Mouse (Mus musculus) testis, postnatal 10 days (tissue): ENCODE measurements around the gene Kif21a.

Source experiments
- DNase-seq: peaks from one replicate; pipeline ENCODE4 v3.0.0; 2021; ENCODE audit warnings: low spot score

Gene Kif21a

DNA sequence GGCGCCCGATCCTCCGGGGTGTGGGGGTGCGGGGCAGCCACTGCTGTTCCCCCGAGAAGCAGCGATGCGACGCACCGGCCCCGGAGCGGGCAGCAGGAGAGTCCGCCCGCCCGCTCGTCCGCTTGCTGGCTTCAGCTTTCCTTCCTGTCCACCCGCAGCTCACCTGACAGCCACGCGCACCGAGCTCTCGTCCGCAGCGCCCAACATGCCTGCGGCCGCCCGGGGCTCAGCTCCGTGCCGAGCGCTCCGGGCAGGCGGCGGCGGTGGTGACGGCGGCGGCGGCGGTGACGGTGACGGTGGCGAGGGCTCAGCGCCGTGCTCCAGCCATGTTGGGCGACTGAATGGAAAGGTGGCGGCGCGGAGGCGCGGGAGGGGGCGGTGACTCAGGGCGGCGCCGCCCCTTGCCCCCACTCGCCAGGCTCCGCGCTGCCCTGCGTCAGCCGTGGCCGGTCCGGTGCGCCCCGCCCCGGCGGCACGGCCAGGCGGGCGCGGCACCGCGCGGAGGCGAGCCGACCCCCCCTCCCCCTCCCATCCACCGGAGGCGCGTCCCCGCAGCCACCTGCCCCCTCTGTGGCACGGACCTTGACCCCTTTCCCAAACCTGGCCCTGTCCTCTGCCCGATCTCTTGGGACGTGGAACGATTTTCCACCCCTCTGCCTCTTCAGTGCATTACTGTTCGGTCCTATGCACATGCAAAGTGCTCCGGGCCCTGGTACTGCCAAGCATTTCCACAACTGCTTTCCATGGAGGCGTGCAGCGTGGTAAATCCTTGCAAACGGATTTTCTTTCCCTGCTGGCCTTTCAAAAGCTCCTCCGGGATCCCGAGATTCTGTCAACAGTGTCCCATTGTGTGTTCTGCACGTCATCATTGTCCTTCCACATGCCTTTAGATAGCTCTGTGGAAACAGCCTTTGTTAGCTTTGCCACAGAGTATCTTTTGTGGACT lies at the start of gene Kif21a:
Kif21a (minus strand) TSS at position 453 of the 946 bp plus-strand sequence.
- peak; percentile 83 for DNase-seq

DNA sequence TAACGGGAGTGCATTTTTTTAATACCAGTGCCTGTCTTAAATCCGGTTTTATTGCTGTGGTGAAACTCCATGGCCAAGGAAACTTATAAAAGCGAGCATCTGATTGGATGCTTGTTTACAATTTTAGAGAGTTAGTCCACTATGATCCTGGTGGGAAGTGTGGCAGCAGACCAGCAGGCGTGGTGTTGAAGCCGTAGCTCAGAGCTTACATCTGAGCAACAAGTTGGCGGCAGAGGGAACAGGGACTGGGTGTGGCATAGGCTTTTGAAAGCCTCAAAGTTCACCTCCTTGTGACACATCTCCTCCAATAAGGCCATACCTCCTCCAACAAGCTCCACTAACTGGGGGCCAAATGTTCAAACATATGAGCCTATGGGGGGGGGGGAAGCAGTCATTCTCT lies 46.9 kb upstream of the Kif21a start:
- DNase-seq: no peak

DNA sequence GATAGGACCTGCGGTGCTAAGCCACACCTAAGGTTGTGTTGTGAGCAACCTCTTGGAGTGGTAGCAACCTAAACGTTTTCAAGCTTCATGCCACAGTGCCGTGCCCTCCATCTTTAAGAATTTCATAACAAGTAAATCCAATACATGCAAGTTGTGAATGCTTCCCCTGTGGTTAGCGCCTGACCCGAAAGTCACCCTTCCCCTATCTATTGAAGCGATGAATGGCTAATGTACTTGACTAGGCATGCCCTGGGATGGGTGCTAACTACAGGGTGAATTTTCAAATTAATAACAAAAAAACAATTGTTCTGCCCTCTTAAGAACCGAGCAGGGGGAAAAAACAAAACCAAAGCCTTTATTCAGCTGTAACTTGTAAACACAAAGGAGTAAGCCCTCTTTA lies 39.7 kb upstream of the Kif21a start:
- DNase-seq: no peak

DNA sequence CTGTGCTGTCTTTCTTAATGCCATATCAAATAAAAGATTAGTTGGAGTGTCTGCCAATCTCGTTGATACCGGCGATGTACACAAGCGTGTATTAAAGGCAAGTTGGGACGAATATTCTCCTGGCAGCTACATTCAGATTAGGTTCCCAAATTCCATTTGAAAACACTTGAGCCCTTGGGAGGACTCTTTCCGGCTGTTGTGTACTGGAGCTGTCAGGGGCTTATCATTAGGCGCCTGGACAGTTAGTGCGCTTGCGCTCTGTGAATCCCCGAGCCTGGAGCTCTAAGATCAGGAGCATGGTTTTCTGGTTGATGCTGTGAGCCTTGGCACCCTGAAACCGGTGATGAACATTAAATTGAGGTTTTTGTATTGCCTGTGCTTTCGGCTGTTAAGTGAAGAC lies 38.3 kb upstream of the Kif21a start:
- DNase-seq: no peak

DNA sequence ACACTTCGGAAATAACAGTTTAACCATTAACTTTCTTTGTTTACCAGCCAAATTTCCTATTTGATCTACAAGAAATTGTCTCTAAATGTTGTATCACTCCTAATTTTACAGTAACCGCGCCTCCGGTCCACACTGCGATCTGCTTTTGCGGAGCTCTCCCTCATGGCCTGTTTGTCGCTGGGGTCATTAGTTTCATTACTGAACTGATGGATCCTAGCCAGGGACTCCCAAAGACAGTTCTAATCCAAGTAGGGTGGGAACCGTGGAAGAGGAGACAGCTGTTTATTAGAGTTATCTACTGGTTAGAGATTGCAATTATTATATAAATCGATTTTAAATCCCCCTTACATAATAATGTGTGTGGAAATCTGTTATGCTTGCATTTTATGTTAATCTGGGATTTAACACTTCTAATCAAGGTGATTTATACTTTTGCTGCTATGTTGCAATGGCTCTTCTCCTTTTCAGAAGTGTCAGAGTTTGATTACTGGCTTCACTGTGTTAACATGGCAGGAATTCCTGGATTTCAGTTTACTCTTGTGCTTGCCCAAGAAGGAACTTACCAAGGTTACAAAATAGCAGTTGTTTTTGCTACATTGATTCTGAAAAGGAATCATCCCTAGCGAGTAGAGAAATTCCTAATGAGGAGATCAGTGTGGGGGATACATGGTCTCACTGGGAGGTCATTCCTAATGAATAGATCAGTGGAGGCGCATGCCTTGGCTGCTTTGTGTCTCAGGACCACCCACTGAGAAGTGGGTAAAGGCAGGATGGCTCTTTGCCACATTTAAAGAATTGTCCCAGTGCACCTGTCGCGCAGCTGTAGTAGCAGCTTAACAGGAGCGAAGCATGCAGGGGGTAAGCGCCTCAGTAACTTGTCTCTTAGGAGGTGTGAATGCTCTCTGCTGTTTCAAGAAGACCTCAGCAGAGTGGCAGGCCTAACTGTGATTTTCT lies 28.0 kb upstream of the Kif21a start:
- no peak for DNase-seq

DNA sequence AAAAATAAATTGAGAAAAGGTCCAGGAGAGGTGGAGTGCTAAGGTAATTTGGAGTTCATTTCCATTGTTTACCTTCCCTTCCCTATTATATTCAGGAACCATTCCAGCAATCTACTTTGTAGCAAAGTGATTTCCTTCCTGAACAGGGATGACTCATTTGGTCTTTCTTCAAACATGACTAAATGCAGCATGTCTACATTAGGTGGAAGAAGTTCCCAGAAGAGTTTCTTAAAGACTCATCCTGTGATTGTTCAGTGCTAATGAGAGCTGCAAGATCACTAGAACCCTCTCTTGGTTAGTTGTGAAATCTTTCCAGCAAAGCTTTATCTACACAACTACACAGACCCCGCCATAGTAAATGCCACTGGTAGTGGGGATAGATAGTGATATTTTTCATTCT lies 22.7 kb upstream of the Kif21a start:
- DNase-seq: no peak

DNA sequence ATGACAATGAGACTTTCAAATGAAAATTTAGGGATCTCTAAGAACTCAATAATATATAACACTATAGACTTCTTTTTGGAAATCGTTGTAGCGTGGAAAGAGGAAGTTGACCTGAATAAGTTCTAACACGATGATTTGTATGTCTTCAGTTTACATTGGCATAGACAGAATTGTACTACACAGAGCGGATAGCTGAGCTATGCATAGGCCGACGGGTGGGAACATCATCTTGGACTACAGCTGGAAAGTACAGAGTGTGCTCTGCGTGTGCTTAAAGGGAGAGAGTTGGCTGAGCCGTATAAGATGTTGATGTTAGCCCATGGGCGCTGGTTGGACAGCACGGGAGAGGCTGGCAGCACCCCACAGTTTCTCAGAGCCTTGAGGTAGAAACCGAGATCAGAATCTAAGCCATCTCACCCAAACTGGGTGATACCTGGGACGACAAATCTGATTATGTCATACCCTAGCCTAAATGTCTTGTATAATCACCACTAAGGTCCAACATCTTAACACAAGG lies 14.6 kb upstream of the Kif21a start:
- no peak for DNase-seq

DNA sequence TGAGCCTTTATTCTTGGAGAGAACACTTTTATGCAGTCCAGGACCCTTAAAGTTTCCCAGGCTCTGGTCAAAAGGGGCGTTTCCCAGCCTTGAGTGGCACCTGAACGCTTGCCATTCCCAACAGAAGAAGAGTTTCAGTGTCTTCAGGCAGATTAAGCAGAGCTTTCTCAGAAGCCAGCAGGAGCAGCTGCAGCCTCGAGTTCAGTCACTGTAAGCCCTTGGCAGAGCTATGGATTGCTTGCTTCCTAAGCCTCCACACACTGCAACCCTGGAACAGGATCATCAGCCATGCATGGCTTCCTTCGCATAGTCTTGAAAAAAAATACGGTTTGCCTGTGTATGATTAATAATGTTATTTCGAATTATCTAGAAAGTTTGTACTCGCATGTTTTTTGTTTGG lies 14.1 kb upstream of the Kif21a start:
- no peak for DNase-seq

DNA sequence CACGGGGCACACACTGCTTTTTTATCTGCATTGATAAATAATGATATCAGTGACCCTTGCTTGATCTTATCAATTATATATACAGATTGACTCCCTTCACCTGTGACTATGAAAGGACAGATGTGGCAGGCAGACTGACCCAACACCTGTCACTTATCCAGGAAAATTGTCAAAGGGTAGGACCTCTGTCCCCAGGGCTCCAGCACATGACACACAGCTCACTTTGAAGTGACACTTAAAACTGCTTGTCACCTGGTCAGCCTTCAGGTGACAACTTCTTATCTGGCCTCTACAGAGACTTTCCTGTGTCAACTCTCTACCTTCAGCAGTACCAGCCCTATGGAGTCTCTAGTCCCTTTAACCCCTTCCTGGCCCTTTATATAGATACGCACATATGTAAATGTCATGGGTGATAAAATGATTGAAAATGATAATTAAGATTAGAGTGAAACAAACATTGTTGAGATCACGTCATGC lies 7.2 kb upstream of the Kif21a start:
- no peak for DNase-seq

DNA sequence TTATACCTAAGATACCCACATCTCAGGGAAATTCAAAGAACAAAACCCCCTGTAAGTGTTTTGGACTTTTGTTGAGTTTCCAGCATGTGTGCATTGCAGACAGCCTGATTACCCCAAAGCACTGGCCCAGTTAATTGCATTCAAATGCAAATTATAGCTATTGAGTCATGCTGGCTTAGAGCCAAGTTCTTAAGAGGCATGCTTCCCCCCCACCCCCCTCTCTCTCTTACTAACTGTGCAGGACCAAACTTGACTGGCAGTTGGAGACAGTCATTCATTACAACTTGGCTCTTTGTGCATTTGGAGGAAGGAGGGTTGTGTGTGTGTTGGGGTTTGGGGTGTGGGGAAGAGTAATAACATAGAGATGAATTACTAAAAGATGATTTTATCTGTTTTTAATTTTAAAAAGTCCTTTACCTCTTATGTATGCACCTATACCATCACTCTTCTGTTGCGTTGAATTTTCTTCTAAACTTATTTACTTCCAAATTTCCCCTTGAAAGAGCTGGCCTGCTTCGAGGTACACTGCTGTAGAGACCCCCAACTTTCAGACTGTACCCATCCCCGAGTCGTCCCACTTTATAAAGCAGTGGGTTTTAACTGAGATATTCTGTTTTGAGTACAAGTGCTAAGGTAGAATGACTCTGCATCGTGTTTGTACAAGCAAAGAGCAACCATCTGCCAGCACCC lies 6.6 kb upstream of the Kif21a start:
- DNase-seq: no peak

DNA sequence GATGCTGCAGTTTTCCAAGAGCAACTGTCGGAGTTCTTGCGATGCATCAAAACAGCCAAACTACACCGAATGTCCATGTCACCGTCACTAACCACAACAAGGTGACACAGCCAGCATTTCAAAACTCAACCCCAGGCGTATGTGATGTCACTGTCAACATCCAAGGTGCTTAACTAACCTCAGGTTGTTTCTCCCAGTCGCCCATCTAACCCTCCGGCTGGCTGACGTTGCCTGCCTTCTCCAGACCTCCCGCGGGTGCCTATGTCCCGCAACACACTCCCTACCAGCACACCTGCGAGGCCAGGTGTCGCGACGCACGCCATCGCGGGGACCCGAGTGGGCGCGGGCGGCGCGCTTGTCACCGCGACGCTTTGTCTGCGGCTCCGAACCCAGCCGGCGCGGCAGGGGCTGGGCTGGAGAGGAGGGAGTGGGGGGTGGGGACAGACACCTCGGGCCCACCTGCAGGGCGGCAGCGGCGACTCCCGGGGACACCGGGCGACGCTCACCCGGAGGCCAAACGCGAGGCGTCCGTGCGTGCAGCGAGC lies 725 bp downstream of the Kif21a start:
- DNase-seq: no peak

DNA sequence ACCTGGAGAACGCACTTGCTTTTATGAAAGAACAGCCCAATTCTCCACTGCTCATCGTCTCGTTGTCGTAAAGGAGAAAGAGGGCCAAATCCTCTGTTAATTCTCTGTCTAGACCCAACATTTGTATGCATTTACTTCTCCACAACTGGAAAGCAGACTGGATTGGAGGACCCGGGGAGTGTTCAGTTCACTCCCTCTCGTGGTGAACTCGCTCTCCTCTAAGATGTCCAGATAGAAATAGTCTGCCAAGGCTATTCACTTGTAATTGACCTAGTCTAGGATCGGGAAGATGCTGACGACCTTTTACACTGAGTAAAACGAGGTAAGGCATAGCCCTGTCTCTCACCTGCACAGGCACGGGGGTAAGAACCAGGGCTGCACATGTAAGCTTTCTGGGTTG lies 2.1 kb downstream of the Kif21a start:
- DNase-seq: no peak

DNA sequence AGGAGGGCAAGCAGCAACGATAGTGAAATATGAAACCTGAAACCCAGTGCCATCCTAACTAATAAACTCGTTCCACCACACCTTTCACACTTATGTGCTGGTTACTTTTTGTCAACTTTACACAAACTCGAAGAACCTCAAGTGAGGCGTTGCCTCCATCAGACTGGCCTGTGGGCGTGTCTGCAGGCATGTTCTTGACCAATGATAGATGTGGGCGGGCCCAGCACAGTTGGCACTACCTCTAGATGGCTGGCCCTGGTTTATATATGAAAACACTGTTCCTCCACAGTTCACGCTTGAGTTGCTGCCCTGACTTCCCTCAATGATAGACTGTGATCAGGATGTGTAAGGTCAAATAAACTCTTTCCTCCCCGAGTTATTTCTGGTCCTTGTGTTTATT lies 3.2 kb downstream of the Kif21a start:
- DNase-seq: no peak

DNA sequence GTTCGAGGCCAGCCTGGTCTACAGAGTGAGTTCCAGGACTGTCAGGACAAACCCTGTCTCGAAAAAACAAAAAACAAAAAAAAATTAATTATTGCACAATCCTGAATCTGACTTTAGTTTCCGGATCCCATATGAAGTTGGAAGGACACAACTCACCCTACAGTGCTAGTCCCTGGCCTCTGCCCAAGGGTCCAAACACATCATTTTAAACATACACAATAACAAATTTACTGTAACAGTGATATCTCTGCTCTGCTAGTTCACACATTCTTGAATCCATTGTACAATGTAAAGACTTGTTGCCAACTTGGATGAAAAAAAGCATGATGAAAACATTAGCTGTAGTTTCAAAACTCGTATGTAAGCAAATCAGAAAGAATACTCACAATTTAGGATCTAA lies 6.5 kb downstream of the Kif21a start:
- DNase-seq: no peak

DNA sequence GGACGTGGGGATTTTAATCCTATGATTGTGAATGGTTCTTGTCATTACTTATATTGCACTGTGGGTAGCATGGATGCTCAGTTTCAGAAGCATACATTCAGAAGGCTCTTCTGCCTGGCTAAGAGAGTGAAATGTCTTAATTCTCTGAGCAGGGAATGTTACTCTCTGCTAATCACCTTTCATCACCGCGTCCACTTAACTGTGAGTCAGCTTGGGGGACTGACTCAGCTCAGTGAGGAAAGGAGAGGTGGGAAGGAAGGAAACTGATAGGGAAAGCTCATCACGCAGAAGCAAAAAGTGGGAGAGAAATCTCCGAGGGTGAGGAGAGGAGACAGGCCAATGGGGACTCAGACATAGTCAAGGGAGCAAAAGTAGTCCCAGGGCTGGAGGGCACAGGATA lies 10.9 kb downstream of the Kif21a start:
- DNase-seq: no peak

DNA sequence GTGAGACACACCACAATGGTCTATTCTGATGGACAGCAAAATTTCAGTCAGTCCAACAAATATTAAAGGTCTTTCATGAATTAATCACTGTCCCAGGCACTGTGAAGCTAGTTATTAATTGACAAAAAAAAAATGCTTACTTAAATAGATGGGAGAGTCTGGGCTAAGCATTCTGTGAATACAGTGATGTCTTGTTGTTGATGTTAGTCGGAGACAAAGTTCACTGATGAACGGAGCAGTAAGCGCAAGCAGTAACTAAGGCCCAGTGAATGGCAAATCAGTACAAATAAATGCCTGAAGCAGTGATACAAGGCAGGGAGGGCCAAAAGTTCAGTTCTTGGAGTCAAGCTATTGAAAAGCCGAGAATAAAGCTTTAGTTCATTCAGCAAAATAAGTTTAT lies 15.7 kb downstream of the Kif21a start:
- no peak for DNase-seq

DNA sequence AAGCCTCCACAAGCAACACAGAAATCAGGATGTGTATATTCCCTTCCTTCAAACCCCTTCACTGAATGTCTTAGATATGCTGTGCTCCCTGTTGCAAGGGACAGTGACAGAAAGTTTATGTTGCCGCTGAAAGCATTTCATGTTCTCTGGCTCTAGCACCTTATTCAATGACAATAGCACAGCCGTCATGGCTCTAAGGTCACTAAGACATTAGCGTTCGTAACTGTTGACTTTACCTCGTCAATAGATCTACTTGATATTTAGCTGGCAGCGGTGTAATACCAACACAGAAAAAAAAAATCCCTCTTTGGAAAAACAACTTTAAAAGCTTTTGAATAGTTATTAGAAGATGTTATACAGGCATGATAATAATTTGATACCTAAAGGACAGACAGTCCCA lies 16.2 kb downstream of the Kif21a start:
- no peak for DNase-seq

DNA sequence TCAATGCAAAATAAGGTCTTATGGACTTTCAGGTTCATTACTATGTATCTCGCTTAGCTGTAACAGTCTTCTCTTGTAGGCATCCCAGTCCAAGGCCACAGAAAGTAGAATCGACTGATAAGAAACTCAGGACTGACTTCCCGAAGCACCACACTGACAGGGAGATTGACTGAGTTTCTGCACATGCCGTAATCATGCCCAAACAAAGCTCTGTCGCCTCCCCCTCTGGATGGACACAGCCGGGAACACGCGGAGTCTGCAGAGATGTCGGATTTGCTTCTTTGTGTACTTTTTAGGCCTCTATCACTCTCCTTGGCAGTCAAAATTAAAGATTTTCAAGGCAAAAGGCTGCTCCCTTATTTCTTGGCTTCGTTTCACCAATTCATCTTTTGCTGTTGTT lies 20.8 kb downstream of the Kif21a start:
- DNase-seq: peak; percentile 55

DNA sequence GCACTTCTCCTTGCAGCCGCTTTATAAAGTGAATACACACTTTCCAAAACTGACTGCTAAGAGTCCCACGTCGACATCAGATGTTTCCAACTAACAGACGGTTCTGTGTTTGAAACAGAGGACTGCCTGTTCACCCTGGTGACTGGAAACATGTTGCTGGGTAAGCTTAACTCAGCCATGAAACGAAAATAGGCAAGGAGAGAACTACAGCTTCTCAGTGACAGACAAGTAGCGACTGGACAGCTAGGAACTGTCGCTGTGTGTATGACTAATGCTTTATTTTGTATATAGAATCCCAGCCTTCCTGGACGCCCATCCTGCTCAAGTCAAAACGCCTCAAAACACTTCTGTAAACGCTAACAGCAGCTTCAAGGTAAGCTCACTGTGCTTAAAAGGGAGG lies 21.3 kb downstream of the Kif21a start:
- no peak for DNase-seq

DNA sequence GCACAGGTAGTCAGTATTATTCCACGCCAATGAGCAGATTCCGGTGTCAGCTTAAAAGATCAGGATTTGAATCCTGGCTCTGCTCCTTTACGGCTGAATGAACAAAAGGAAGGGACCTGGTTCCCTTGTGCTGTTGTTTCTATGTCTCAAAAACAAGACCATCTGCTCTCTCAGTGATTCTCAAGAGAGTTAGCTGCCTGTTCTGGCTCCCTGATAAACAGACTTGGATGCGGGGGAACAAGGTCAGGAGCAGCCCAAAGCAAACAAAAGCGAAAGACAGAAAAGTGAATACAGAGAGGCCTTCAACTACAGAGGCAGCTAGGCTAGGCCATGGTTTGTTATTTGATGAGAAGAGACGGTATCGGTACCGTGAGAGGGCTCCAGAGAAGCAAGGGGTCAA lies 27.5 kb downstream of the Kif21a start:
- DNase-seq: no peak

DNA sequence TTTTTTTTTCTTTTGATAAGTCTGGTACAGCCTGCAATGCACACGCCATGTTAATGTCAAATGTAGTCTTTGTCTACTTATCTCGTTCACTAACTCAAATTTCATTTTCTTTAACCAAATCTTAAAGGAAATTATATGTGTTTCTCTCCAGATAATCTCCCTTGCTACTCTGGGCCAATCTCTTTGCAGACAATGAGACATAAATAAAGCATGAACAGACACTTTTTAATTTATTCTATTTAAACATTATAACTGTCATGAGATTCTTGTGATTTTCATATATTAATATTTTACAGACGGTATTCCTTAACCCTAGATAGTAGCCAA lies 30.9 kb downstream of the Kif21a start:
- DNase-seq: no peak
